Mouse (Mus musculus) cerebellum, postnatal 36 days (tissue): ENCODE measurements at regions not wholly inside any gene's neighbourhood (a gene's known extent, or its start where the extent isn't known, plus 50 kb on each side); places are given as distances from the start of the nearest gene placed in this dataset.

Experiments
- DNase-seq, 2 experiments: peaks; one replicate each; pipeline ENCODE4 v3.0.0; 2021 to 2022; ENCODE audit warnings: mixed read lengths in 2 of 2

DNA sequence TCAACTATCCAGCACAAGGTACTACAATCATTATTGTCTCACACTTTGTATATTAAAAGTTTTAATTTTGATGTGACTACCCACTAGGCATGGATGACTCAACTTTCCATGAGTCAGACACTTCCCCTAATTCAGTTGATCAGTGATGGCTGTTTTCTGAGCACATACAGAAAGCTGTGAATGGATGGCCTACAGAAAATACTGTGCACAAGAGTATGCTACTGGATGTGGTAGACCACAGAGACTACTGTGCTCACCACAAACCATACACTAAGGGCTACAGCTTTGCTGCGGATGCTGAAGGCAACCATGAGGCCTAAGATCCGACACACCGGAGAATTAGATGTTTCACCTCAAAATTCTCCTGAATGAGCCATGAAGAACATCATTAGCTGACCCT lies 174.4 kb upstream of the March1 start:
- DNase-seq, result no peak

DNA sequence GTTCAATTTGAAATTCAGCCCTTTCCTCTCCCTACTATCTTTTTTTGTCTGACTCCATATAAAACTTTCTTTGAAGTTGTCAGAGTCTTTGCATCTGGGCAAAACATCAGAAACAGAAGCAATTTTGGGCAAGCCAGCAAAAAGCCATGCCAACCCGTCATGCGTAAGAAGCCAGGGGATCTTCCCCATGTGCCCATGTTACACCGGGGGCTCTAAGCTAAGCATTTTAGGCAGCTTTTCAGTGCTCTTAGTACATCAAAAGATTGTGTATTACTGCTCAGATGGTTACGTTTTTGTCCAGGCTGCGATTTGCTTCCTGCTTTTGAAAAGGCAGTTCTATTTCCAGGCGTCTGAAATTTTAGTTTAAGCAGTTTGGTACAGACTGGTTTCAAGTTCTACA lies 196.8 kb upstream of the March1 start:
- no peak for DNase-seq

DNA sequence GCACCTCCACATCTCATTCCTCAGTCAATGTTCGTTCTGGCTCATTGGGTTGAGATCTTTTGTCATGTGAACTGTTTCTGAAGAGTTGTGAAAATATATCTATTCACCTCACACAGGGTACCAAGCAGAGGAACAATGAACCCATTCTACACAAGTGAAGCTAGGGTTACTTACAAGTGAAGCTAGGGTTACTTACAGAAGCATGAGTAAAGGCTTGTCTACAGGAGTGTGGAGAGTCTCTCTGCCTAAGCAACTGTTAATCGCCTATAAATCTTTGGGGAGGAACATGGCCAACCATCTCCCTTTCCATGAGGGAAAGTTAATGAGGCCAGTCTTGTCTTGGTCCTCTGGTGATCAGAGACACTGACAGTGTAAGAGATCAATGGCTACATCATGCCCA lies 199.8 kb upstream of the March1 start:
- DNase-seq, result no peak

DNA sequence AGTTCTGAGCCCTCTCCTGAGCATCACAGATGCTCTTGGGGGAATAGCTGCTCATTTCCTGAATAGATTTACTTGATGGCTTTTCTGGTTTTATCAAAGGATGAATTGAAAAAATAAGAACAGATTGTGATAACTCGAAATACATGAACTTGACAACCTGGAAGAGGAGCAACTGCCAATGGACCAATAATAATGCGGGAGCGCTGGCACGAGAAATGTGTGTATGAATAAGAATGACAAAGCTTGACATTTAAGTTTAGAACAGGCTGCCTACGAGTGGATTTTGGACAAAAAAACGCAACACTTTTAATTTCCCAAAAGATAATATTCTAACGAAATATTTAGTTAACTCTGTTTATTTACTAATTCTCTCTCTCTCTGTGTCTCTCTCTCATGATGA lies 203.5 kb upstream of the March1 start:
- DNase-seq, result no peak

DNA sequence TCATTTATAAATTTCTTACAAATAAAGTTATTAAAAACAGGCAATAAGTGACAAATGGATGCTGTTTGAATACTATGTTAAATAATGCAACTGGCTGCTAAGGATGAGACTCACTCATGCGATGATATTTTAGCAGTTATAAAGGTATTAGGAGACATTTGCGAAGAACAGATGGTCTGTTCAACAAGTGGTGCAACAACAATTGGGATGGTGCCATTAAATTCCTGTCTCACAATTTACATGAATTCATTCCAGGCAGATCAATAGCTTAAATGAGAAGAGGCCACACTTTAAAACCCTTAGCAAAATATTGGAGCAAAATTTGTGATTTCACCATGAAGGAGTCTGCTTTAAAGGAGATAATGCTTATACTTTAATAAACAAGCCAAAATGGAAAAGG lies 205.4 kb upstream of the March1 start:
- DNase-seq, result peak in 1 of 2 experiments; percentile 25

DNA sequence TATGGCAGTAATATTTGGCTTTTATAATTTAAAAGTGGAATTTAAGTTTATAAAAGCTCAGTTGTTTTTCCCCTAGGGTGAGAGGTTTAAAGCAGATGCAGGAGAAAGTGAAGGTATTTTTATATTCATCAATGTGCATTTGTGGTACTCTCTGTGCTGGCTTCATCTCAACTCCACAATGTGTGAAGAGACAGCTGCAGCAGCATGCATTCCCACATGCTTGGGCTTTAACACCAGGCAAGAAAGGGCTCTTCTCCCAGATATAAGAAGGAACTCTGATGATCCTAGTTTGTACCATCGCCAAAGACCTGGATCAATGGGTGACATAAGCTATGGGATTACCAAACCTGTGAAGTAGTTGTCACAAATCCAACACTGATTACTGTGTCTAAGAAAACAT lies 221.9 kb upstream of the March1 start:
- DNase-seq, result no peak

DNA sequence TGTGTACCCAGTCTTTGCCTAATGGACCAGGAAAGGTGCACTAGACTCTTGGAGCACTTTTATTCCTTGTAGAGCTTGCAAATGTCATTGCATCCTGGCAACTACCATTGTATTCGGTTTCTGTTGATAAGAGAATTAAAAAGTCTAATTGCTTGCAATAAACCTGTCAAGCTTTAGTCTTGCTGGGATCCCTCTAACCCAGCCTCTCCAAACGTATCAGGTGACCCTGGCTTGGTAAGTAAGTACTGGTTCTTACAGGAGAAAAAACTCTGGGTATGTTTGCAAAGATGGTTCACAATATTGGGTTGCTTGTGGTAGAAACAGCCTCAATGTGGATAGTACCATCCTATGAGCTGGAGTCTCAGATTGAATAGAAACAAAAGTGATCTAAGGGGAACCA lies 226.6 kb upstream of the BC030870 start:
- no peak for DNase-seq

DNA sequence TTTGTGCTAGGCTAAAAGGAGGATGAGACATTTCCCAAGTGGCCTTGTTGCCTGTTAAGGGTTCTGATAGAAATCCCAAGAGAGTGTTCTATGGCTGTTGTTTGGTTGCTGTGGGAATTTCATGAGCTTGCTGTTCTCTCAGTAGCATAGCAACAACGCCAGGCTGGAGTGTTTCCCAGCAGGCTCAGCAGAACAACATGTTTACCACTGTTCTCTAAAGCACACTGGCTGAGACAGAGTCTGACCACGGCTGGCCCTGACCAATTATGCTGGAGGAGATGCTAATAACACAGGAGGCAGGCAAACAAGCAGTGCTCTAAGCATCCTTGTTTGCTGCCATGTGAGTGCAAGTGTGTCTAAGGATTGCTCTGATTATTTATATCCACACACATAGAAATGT lies 220.0 kb upstream of the BC030870 start:
- DNase-seq, result no peak

DNA sequence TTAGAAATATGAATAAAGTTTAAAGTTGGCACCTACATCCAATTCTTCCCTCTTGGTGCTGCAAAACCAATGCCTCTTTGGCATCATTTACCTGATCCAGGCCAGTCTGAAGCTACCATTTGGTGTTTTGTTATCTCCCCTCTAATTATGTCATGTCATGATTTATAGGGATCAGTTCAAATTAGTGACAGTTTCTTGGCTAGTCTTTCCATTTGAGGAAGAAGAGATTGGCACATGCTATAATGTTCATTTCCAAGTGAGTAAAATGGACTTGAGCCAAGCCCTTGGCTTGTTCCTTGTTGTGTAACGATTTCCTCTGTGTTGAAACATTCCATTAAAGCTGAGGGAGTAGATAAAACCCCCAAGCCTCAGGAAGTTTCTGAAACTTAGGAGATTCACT lies 201.8 kb upstream of the BC030870 start:
- DNase-seq, result no peak

DNA sequence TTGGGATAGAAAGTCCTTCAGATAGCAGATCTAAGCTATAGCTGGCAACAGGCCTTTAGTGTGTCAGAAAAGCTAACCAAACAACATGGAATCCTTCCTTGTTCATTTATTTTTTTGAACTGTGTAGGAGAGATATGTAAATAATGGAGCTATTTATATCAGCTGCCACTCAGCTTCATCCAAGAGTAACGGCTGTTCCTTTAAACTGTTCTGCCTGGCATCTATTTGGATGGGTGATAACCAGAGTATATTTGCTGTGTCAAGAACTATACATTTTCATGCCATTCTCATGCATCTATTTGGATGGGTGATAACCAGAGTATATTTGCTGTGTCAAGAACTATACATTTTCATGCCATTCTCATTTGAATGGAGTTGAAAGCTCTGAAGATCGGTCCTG lies 159.3 kb upstream of the BC030870 start:
- DNase-seq, result no peak

DNA sequence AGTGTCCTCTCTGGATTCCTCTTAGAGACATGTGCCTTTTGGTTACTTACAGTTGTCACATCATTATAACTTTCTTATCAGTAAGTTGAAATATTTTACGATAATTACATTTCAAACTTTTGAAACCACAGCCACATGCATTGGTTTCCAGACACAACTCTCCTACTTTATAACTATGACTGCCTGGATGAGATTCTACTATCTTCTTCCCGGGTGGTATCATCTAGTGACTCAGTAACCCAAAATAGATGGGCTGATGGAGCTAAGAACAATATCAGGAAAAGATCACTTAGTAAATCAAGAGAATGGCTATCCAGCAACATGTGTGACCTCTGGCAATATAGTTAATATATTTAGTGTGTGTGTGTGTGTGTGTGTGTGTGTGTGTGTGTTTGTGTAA lies 151.0 kb upstream of the BC030870 start:
- no peak for DNase-seq
